Mouse (Mus musculus): ENCODE data around the gene Ptpn9. TPM values are rescaled to one million over a fixed set of nuclear protein-coding genes. Genes with fewer than 3 reads are reported as not detected.

Gene Ptpn9
- polyA plus RNA-seq, 1 experiment from 2014 or later, result 40.0 TPM

DNA sequence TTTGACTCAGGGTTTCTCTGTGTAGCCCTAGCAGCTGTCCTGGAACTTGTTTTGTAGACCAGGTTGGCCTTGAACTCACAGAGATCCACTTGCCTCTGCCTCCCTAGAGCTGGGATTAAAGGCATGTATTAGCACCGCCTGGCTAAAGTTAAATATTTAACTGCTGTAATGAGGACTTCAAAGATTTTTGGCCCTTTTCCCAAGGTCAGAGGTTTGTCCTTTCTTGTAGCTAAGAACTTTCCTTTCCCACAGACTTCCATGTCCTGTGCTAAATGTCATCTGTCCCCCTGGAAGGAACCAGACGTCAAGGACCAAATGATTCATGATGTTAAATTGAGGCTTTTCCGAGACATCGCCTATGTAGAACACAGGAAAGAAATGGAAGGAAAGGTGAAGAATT, 8.3 kb downstream of the Ptpn9 start:
- H3K36me3 ChIP-seq (ENCODE audit: control insufficient read depth, insufficient read depth, low read length), result peaks cover 4% of the 10 kb centered on the region; the same call in 1 of the 2 replicates
- ATAC-seq (ENCODE audit: low FRiP score, low TSS enrichment), result no peak
- 57% methylated on average over 4 of the region's 4 CpGs for WGBS

DNA sequence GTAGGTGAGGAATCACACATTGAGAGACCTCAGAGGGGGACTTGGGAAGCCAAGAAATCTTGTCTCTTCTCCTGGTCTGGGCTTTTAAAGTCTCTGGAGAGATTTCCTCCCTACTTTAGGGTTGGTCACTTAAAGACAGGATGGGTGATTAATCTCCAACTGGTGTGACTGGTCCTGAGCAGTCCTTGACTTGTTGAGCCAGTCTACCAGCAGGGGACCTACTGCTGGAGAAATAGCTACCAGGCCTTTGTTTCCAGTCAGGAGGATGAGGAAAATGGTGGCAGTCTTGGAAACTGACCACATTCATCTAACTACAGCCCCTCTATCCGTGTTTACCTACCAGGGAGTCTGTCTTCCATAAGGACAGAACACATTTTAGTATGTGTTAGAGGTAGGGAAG, 17.7 kb downstream of the Ptpn9 start:
- Histone ChIP-seq H3K4me2 (replicated peaks; ENCODE audit: low read depth, low read length) (no peak overlapping the region), H3K27ac (ENCODE audit: low read depth, low read length) (no peak overlapping the region), H3K9ac (ENCODE audit: low read depth, low read length) (no peak overlapping the region), H3K4me1 (ENCODE audit: control insufficient read depth, insufficient read depth, low read length) (no peaks in the 10 kb centered on the region), H3K27me3 (ENCODE audit: control insufficient read depth, insufficient read depth, low read length) (no peaks in the 10 kb centered on the region), H3K36me3 (ENCODE audit: control insufficient read depth, insufficient read depth, low read length) (peaks cover 4% of the 10 kb centered on the region; the same call in 1 of the 2 replicates), H3K4me3 (ENCODE audit: low read length) (no peak overlapping the region), H3K9me3 (ENCODE audit: control insufficient read depth, low read length) (peaks cover 11% of the 10 kb centered on the region; the same call in 1 of the 2 replicates)
- 95% methylated on average over 1 of the region's 1 CpGs for WGBS
- no peak for ATAC-seq (ENCODE audit: low FRiP score, low TSS enrichment)

More for the DNA sequence above, 8.3 kb downstream of the Ptpn9 start:
- Histone ChIP-seq H3K9me3 (ENCODE audit: control insufficient read depth, low read length) (peaks cover 3% of the 10 kb centered on the region; the same call in 1 of the 2 replicates), H3K4me3 (ENCODE audit: low read length) (no peak overlapping the region), H3K27ac (ENCODE audit: low read depth, low read length) (no peak overlapping the region), H3K4me1 (ENCODE audit: control insufficient read depth, insufficient read depth, low read length) (no peaks in the 10 kb centered on the region), H3K4me2 (replicated peaks; ENCODE audit: low read depth, low read length) (no peak overlapping the region), H3K27me3 (ENCODE audit: control insufficient read depth, insufficient read depth, low read length) (no peaks in the 10 kb centered on the region), H3K9ac (ENCODE audit: low read depth, low read length) (no peak overlapping the region)

DNA sequence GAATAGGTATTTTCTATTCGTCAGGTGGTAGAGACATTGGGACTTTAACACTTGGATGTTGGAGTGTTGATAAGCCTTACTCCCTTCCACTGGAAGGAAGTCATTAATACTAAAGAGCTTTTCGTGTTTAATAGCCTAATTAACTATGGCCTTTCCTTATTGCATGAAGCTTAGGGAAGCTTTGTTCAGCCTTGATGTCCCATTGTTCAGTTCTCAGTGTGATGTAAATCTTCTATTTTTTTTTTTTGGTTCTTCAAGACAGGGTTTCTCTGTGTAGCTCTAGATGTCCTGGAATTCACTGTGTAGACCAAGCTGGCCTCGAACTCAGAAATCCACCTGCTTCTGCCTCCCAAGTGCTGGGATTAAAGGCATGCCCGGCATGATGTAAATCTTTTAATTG, 18.2 kb downstream of the Ptpn9 start:
- Histone ChIP-seq H3K9me3 (ENCODE audit: control insufficient read depth, low read length) (peaks cover 9% of the 10 kb centered on the region; the same call in 1 of the 2 replicates), H3K9ac (ENCODE audit: low read depth, low read length) (no peak overlapping the region), H3K4me2 (replicated peaks; ENCODE audit: low read depth, low read length) (no peak overlapping the region), H3K4me1 (ENCODE audit: control insufficient read depth, insufficient read depth, low read length) (no peaks in the 10 kb centered on the region), H3K4me3 (ENCODE audit: low read length) (no peak overlapping the region), H3K27ac (ENCODE audit: low read depth, low read length) (no peak overlapping the region), H3K27me3 (ENCODE audit: control insufficient read depth, insufficient read depth, low read length) (no peaks in the 10 kb centered on the region), H3K36me3 (ENCODE audit: control insufficient read depth, insufficient read depth, low read length) (peaks cover 4% of the 10 kb centered on the region; the same call in 1 of the 2 replicates)
- no peak for ATAC-seq (ENCODE audit: low FRiP score, low TSS enrichment)
- 93% methylated on average over 4 of the region's 4 CpGs for WGBS

- no peak overlapping the region for H3K27ac ChIP-seq (ENCODE audit: low read depth, low read length)
- H3K9me3 ChIP-seq (ENCODE audit: control insufficient read depth, low read length), result peaks cover 9% of the 10 kb centered on the region; the same call in 1 of the 2 replicates
- peaks cover 4% of the 10 kb centered on the region; the same call in 1 of the 2 replicates for H3K36me3 ChIP-seq (ENCODE audit: control insufficient read depth, insufficient read depth, low read length)
- no peak overlapping the region for H3K4me2 ChIP-seq (replicated peaks; ENCODE audit: low read depth, low read length)
- H3K27me3 ChIP-seq (ENCODE audit: control insufficient read depth, insufficient read depth, low read length), result no peaks in the 10 kb centered on the region
- H3K4me1 ChIP-seq (ENCODE audit: control insufficient read depth, insufficient read depth, low read length), result no peaks in the 10 kb centered on the region
- ATAC-seq (ENCODE audit: low FRiP score, low TSS enrichment), result no peak
- 73% methylated on average over 1 of the region's 1 CpGs for WGBS
- no peak overlapping the region for H3K9ac ChIP-seq (ENCODE audit: low read depth, low read length)
- H3K4me3 ChIP-seq (ENCODE audit: low read length), result no peak overlapping the region
Measured at GRCm38 (mm10) chr9:57013756-57014155, 19.0 kb downstream of the Ptpn9 start.

- Histone ChIP-seq H3K4me3 (ENCODE audit: low read length) (no peak overlapping the region), H3K27me3 (ENCODE audit: control insufficient read depth, insufficient read depth, low read length) (no peaks in the 10 kb centered on the region), H3K9ac (ENCODE audit: low read depth, low read length) (no peak overlapping the region), H3K27ac (ENCODE audit: low read depth, low read length) (no peak overlapping the region), H3K36me3 (ENCODE audit: control insufficient read depth, insufficient read depth, low read length) (peaks cover 4% of the 10 kb centered on the region; the same call in 1 of the 2 replicates), H3K4me1 (ENCODE audit: control insufficient read depth, insufficient read depth, low read length) (no peaks in the 10 kb centered on the region), H3K4me2 (replicated peaks; ENCODE audit: low read depth, low read length) (no peak overlapping the region), H3K9me3 (ENCODE audit: control insufficient read depth, low read length) (peaks cover 9% of the 10 kb centered on the region; the same call in 1 of the 2 replicates)
- no peak for ATAC-seq (ENCODE audit: low FRiP score, low TSS enrichment)
- WGBS, result 88% methylated on average over 1 of the region's 1 CpGs
Measured at GRCm38 (mm10) chr9:57014766-57015165, 20.0 kb downstream of the Ptpn9 start.

GRCm38 (mm10) chr9:57017631-57018030, 22.9 kb downstream of the Ptpn9 start:
- Histone ChIP-seq H3K27me3 (ENCODE audit: control insufficient read depth, insufficient read depth, low read length) (no peaks in the 10 kb centered on the region), H3K36me3 (ENCODE audit: control insufficient read depth, insufficient read depth, low read length) (peaks cover 14% of the 10 kb centered on the region), H3K4me3 (ENCODE audit: low read length) (no peak overlapping the region), H3K27ac (ENCODE audit: low read depth, low read length) (no peak overlapping the region), H3K9ac (ENCODE audit: low read depth, low read length) (no peak overlapping the region), H3K9me3 (ENCODE audit: control insufficient read depth, low read length) (peaks cover 9% of the 10 kb centered on the region; the same call in 1 of the 2 replicates), H3K4me1 (ENCODE audit: control insufficient read depth, insufficient read depth, low read length) (no peaks in the 10 kb centered on the region), H3K4me2 (replicated peaks; ENCODE audit: low read depth, low read length) (no peak overlapping the region)
- ATAC-seq (ENCODE audit: low FRiP score, low TSS enrichment), result no peak
- WGBS, result 76% methylated on average over 1 of the region's 1 CpGs

GRCm38 (mm10) chr9:57031756-57032155, 37.0 kb downstream of the Ptpn9 start:
- 94% methylated on average over 1 of the region's 1 CpGs for WGBS
- no peaks in the 10 kb centered on the region for H3K9me3 ChIP-seq (ENCODE audit: control insufficient read depth, low read length)
- H3K4me1 ChIP-seq (ENCODE audit: control insufficient read depth, insufficient read depth, low read length), result no peaks in the 10 kb centered on the region
- H3K9ac ChIP-seq (ENCODE audit: low read depth, low read length), result no peak overlapping the region
- peaks cover 39% of the 10 kb centered on the region; the same call in 1 of the 2 replicates for H3K36me3 ChIP-seq (ENCODE audit: control insufficient read depth, insufficient read depth, low read length)
- H3K4me3 ChIP-seq (ENCODE audit: low read length), result no peak overlapping the region
- no peaks in the 10 kb centered on the region for H3K27me3 ChIP-seq (ENCODE audit: control insufficient read depth, insufficient read depth, low read length)
- no peak overlapping the region for H3K27ac ChIP-seq (ENCODE audit: low read depth, low read length)
- no peak for ATAC-seq (ENCODE audit: low FRiP score, low TSS enrichment)
- no peak overlapping the region for H3K4me2 ChIP-seq (replicated peaks; ENCODE audit: low read depth, low read length)

GRCm38 (mm10) chr9:57056237-57056636, 61.5 kb downstream of the Ptpn9 start:
- WGBS, result 75% methylated on average over 1 of the region's 1 CpGs
- ATAC-seq (ENCODE audit: low FRiP score, low TSS enrichment), result no peak
- no peak overlapping the region for H3K9ac ChIP-seq (ENCODE audit: low read depth, low read length)
- no peaks in the 10 kb centered on the region for H3K9me3 ChIP-seq (ENCODE audit: control insufficient read depth, low read length)
- no peaks in the 10 kb centered on the region for H3K4me1 ChIP-seq (ENCODE audit: control insufficient read depth, insufficient read depth, low read length)
- H3K27ac ChIP-seq (ENCODE audit: low read depth, low read length), result no peak overlapping the region
- no peak overlapping the region for H3K4me2 ChIP-seq (replicated peaks; ENCODE audit: low read depth, low read length)
- peaks cover 42% of the 10 kb centered on the region for H3K36me3 ChIP-seq (ENCODE audit: control insufficient read depth, insufficient read depth, low read length)
- no peaks in the 10 kb centered on the region for H3K27me3 ChIP-seq (ENCODE audit: control insufficient read depth, insufficient read depth, low read length)
- no peak overlapping the region for H3K4me3 ChIP-seq (ENCODE audit: low read length)

DNA sequence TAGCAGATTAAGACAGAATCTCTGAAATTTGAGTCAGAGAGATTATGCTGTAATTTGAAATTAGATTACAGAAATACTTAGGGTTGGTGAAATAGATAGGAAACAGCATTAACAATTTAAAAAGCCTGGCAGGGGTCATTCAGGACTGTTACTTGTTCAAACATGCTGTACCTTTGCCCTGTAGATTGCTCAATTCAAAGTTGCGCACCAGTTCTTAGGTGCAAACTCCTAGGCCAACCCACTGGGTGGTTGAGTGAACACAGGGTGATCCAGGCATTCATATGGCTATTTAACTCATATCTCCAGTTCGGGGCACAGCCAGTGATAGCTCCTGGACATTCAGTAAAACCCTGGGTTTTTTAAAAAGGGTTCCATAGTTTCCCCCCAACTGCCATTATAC, 69.4 kb downstream of the Ptpn9 start:
- Histone ChIP-seq H3K4me2 (replicated peaks; ENCODE audit: low read depth, low read length) (no peak overlapping the region), H3K4me1 (ENCODE audit: control insufficient read depth, insufficient read depth, low read length) (no peaks in the 10 kb centered on the region), H3K36me3 (ENCODE audit: control insufficient read depth, insufficient read depth, low read length) (peaks cover 38% of the 10 kb centered on the region), H3K9ac (ENCODE audit: low read depth, low read length) (no peak overlapping the region), H3K4me3 (ENCODE audit: low read length) (no peak overlapping the region), H3K27me3 (ENCODE audit: control insufficient read depth, insufficient read depth, low read length) (no peaks in the 10 kb centered on the region), H3K9me3 (ENCODE audit: control insufficient read depth, low read length) (no peaks in the 10 kb centered on the region), H3K27ac (ENCODE audit: low read depth, low read length) (no peak overlapping the region)
- ATAC-seq (ENCODE audit: low FRiP score, low TSS enrichment), result no peak
- 91% methylated on average over 2 of the region's 2 CpGs for WGBS

Measured in kidney, embryonic 14.5 days (tissue).